Mouse (Mus musculus) heart, adult 2 months (tissue): ENCODE results near the gene Tpgs1.

Experiments used
- CTCF ChIP-seq: fragments of 200-600 bp; IDR thresholded peaks from 2 replicates; pipeline ENCODE4 v1.8.1; 2022; ENCODE audit warnings: antibody characterized with exemption, mild to moderate bottlenecking, moderate library complexity
- EP300 ChIP-seq: fragments of 200-500 bp; IDR thresholded peaks from 2 replicates; pipeline ENCODE4 v1.6.1; 2011; ENCODE audit warnings: low read depth, low read length, control low read depth; ENCODE audit not compliant: insufficient read depth

DNA sequence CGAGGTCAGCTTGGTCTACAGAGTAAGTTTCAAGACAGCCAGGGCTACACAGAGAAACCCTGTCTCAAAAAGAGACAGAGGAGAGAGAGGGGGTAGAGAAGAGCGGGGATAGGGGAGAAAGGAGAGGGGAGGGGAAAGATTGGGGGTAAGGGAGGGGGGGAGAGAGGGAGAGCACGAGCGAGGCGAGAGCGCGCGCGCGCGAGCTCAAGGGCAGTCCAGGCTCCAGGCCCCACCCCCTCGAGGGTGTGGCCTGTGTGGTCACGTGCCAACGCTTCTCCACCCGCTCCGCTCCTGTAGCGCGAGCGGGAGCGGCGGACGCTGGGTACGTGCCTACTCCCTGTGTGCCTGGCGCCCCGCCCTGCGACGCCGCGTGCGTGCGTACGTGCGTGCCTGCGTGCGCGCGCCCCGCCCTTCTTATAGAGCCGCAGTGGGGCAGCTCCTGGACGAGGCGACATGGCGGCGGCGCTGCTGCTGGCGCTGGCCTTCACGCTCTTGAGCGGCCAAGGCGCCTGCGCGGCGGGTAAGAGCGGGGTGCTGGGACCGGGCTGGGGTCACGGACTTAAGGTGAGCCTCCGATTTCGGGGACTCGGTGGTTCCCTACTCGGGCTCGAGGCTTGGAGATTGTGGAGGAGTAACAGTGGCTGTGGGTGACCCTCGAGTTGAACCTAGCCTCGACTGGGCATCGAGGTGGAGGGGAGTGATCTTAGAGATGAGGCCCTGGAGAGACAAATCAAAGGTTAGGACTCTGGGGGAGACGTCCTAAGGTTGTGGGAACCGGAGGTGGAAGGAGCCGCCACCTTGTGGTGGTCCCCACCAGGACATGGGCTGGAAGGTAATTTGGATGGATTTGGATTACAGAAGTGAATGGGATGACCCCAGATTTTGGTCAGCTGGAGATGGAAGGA lies 35.1 kb downstream of the Tpgs1 start, which contains the start of gene Bsg:
- TF ChIP-seq CTCF (peak; percentile 70), EP300 (peak; percentile 82; the same call in 1 of the 2 replicates)
